In genomic region chr4:148974833-148975232, GRCm38 (mm10) we compare ENCODE assay signal across 12 mouse cellular contexts.
A peak's percentile ranks its signal among the peaks of the same experiment; 100 is the strongest.
DNase-seq lines count a peak whose midpoint lies in the region; ATAC-seq lines count a peak whose summit lies in the region.
"Had no signal": no experiment of that assay in that cellular context is flagged by ENCODE, and none has a peak within 500 bp of the region (broad histone marks: within the 10 kb centered on the region; RNA-seq: fewer than 3 reads in every experiment).

No protein-coding gene starts in this region.

- peaks cover 44 to 57% of the 10 kb centered on the region in 2 experiments for H3K4me1 ChIP-seq in heart, embryonic 14.5 days (ENCODE audit: control insufficient read depth in 2 of 2, insufficient read depth in 2 of 2, low read length in 2 of 2)
- peaks cover 26% of the 10 kb centered on the region for H3K4me1 ChIP-seq in neural tube, embryonic 14.5 days (ENCODE audit: control insufficient read depth, insufficient read depth, low read length)

- ATAC-seq in heart, embryonic 14.5 days (ENCODE audit: insufficient number of reproducible peaks, insufficient read depth, low FRiP score, low read depth) = peak; percentile 52; the same call in 1 of the 2 replicates
- ATAC-seq in neural tube, embryonic 14.5 days (ENCODE audit: low read depth) = 0 out of 2 replicates have a peak, but pooled peaks have one; percentile 45
- ATAC-seq: intestine, embryonic 16.5 days had no signal

- DNase-seq in adrenal gland, adult 2 months = peak; percentile 49
- no peak for DNase-seq in adrenal gland, adult 8-10 months
- DNase-seq in heart, postnatal 25 days (ENCODE audit: low spot score) = no peak
- DNase-seq in right cerebral cortex, postnatal 14 days = peak; percentile 3
- no peak for DNase-seq in right cerebral cortex, postnatal 36 days (ENCODE audit: low spot score in 2 of 2)
- DNase-seq in layer of hippocampus, postnatal 36 days = no peak
- DNase-seq: embryo, embryonic 11 days; lung, embryonic 14.5 days had no signal

- 41% methylated on average over 7 of the region's 7 CpGs for WGBS in heart, embryonic 14.5 days
- 31% methylated on average over 7 of the region's 7 CpGs for WGBS in neural tube, embryonic 14.5 days

- H3K4me3 ChIP-seq in heart, embryonic 14.5 days (ENCODE audit: control insufficient read depth in 1 of 2, insufficient read depth in 1 of 2, low read depth in 1 of 2, low read length in 2 of 2) = no peak overlapping the region
- no peak overlapping the region for H3K4me3 ChIP-seq in neural tube, embryonic 14.5 days (ENCODE audit: low read depth, low read length)
- H3K4me3 ChIP-seq: limb, embryonic 15.5 days had no signal

- no peaks in the 10 kb centered on the region for H3K27me3 ChIP-seq in heart, embryonic 14.5 days (ENCODE audit: control insufficient read depth, insufficient read depth, low read length)
- H3K27me3 ChIP-seq in neural tube, embryonic 14.5 days (ENCODE audit: control insufficient read depth, insufficient read depth, low read length) = no peaks in the 10 kb centered on the region

- peak overlapping the region; percentile 6 to 14 for H3K27ac ChIP-seq in heart, embryonic 14.5 days (replicated peaks in 1 of 2; ENCODE audit: control insufficient read depth in 1 of 2, insufficient read depth in 1 of 2, low read depth in 2 of 2, low read length in 2 of 2)
- H3K27ac ChIP-seq in neural tube, embryonic 14.5 days (ENCODE audit: low read depth, low read length) = no peak overlapping the region
- H3K27ac ChIP-seq: limb, embryonic 15.5 days had no signal

- no peak overlapping the region for H3K9ac ChIP-seq in heart, embryonic 14.5 days (ENCODE audit: low read length)
- H3K9ac ChIP-seq in neural tube, embryonic 14.5 days (replicated peaks; ENCODE audit: low read depth, low read length) = no peak overlapping the region
- H3K9ac ChIP-seq: limb, embryonic 15.5 days; lung, embryonic 14.5 days had no signal

- no peaks in the 10 kb centered on the region for H3K9me3 ChIP-seq in heart, embryonic 14.5 days (ENCODE audit: control insufficient read depth, low read length)
- no peaks in the 10 kb centered on the region for H3K9me3 ChIP-seq in neural tube, embryonic 14.5 days (ENCODE audit: control insufficient read depth, low read length)
- H3K9me3 ChIP-seq: limb, embryonic 15.5 days had no signal

- no peaks in the 10 kb centered on the region for H3K36me3 ChIP-seq in heart, embryonic 14.5 days (ENCODE audit: control insufficient read depth, insufficient read depth, low read length)
- no peaks in the 10 kb centered on the region for H3K36me3 ChIP-seq in neural tube, embryonic 14.5 days (ENCODE audit: control insufficient read depth, insufficient read depth, low read length)

- no peak overlapping the region for H3K4me2 ChIP-seq in heart, embryonic 14.5 days (ENCODE audit: low read length)
- H3K4me2 ChIP-seq in neural tube, embryonic 14.5 days (ENCODE audit: low read depth, low read length) = no peak overlapping the region
- H3K4me2 ChIP-seq: limb, embryonic 15.5 days; lung, embryonic 14.5 days had no signal

- intact Hi-C loops in heart, postnatal 25 days (cut with DNase I) = no loop called here

Comparison
In these comparisons a context has a peak if more than half of its experiments do, and no peak if none do; other contexts are left out.
1. DNase-seq: peak in adrenal gland, adult 2 months (single experiment) and right cerebral cortex, postnatal 14 days (single experiment); none in adrenal gland, adult 8-10 months (single experiment), heart, postnatal 25 days (single experiment), right cerebral cortex, postnatal 36 days (0 of 2) and layer of hippocampus, postnatal 36 days (0 of 2).